Mouse (Mus musculus) gastrocnemius, postnatal 14 days (tissue): ENCODE results near the gene Hist2h2aa1. TPM values are rescaled to one million over a fixed set of nuclear protein-coding genes. Genes with fewer than 3 reads are reported as not detected.
"Not testable (repeated sequence)": the region's sequence is repeated elsewhere in the genome, so short reads cannot be mapped to it uniquely, and the experiment has no call there.

ENCODE experiments used
- DNase-seq: peaks from one replicate; pipeline ENCODE4 v3.0.0; 2021; ENCODE audit warnings: mixed read lengths
- intact Hi-C: fragments of 180-260 bp; cut with DNase I; formaldehyde crosslinking; loops from one replicate; pipeline ENCODE4 v1.15.1; 2025; ENCODE audit warnings: low total_unique reads
- long read RNA-seq, 2 experiments: library from polyadenylated mRNA; stranded (forward); transcript quantifications; one replicate each; pipeline ENCODE4 v2.0.0; 2021
- total RNA-seq, 2 experiments: library from RNA; stranded (reverse); gene quantifications; 2 replicates each; pipeline ENCODE4 v1.2.3; 2021

The Hist2h2aa1 gene
- total RNA-seq, result 10 to 100 TPM in 1 of 2 experiments, 1 to 10 TPM in 1; 3.3 to 12.8 TPM
- long read RNA-seq, experiment 1, transcript Hist2h2aa1-201 (1 exons, 586 nt), result major isoform, 36 of 36 reads
- long read RNA-seq, experiment 1, partial matches to known transcripts, result 0 of 36 reads
- long read RNA-seq, experiment 1, other reads (novel, unspliced or antisense), result 0 of 36 reads
- long read RNA-seq, experiment 2, transcript Hist2h2aa1-201 (1 exons, 586 nt), result major isoform, 36 of 36 reads
- long read RNA-seq, experiment 2, partial matches to known transcripts, result 0 of 36 reads
- long read RNA-seq, experiment 2, other reads (novel, unspliced or antisense), result 0 of 36 reads

- DNase-seq, result peak; percentile 85
- intact Hi-C loops, result not testable (repeated sequence)
Measured at GRCm38 (mm10) chr3:96245003-96245886, at the start of gene Hist2h2aa1. Gene Hist2h2aa1, plus strand, starts transcription at chr3:96245497.

GRCm38 (mm10) chr3:96195616-96196313, 49.5 kb upstream of the Hist2h2aa1 start:
- DNase-seq, result no peak
- intact Hi-C loops, result no loop called here

GRCm38 (mm10) chr3:96196437-96197128, 48.7 kb upstream of the Hist2h2aa1 start:
- intact Hi-C loops, result no loop called here

GRCm38 (mm10) chr3:96197129-96197749, 48.1 kb upstream of the Hist2h2aa1 start:
- peak; percentile 87 for DNase-seq
- intact Hi-C loops, result no loop called here

More at GRCm38 (mm10) chr3:96196437-96197128, 48.7 kb upstream of the Hist2h2aa1 start:
- DNase-seq, result no peak

GRCm38 (mm10) chr3:96198181-96198580, 47.1 kb upstream of the Hist2h2aa1 start:
- intact Hi-C loops, result no loop called here
- no peak for DNase-seq

- intact Hi-C loops, DNase-seq: not testable (repeated sequence)
Measured at GRCm38 (mm10) chr3:96198601-96199251, 46.6 kb upstream of the Hist2h2aa1 start.

- intact Hi-C loops, result no loop called here
- no peak for DNase-seq
Measured at GRCm38 (mm10) chr3:96199731-96200130, 45.6 kb upstream of the Hist2h2aa1 start.

GRCm38 (mm10) chr3:96207819-96208218, 37.5 kb upstream of the Hist2h2aa1 start:
- intact Hi-C loops, result no loop called here
- no peak for DNase-seq

GRCm38 (mm10) chr3:96209242-96209641, 36.1 kb upstream of the Hist2h2aa1 start:
- intact Hi-C loops, result no loop called here
- DNase-seq, result no peak

GRCm38 (mm10) chr3:96219191-96219641, 26.1 kb upstream of the Hist2h2aa1 start:
- DNase-seq, result no peak
- intact Hi-C loops, result no loop called here

GRCm38 (mm10) chr3:96219661-96220130, 25.6 kb upstream of the Hist2h2aa1 start, which contains the start of the genes Bola1 and Hist2h2ab:
Gene Bola1, minus strand, starts transcription at chr3:96219709.
Gene Hist2h2ab, plus strand, starts transcription at chr3:96219865.
- DNase-seq, result peak; percentile 70
- intact Hi-C loops, result no loop called here

- DNase-seq, intact Hi-C loops: not testable (repeated sequence)
Measured at GRCm38 (mm10) chr3:96220131-96220764, 25.0 kb upstream of the Hist2h2aa1 start.

GRCm38 (mm10) chr3:96220765-96221639, 24.3 kb upstream of the Hist2h2aa1 start, which contains the start of the genes Hist2h2ac and Hist2h2be:
Gene Hist2h2ac, minus strand, starts transcription at chr3:96220880.
Gene Hist2h2be, plus strand, starts transcription at chr3:96221119.
- peak; percentile 70 for DNase-seq
- intact Hi-C loops, result no loop called here

GRCm38 (mm10) chr3:96221640-96222038, 23.7 kb upstream of the Hist2h2aa1 start:
- intact Hi-C loops, result no loop called here
- no peak for DNase-seq

GRCm38 (mm10) chr3:96222774-96223173, 22.5 kb upstream of the Hist2h2aa1 start:
- DNase-seq, result no peak
- intact Hi-C loops, result no loop called here

- intact Hi-C loops, result no loop called here
- DNase-seq, result no peak
Measured at GRCm38 (mm10) chr3:96225421-96225820, 19.9 kb upstream of the Hist2h2aa1 start.
